Mouse (Mus musculus) hindbrain, embryonic 13.5 days (tissue): ENCODE measurements around the gene Eif2b4. TPM values are rescaled to one million over a fixed set of nuclear protein-coding genes. Genes with fewer than 3 reads are reported as not detected.

Experiments
- ATAC-seq: fragments of 200-750 bp; cut with Nextera tagmentation; 2 replicates; pipeline ENCODE4 v1.8.0; 2017; ENCODE audit warnings: moderate TSS enrichment; ENCODE audit not compliant: low FRiP score
- H3K27ac ChIP-seq: fragments of 300-500 bp; sonication (generic); 2 replicates; pipeline ENCODE4 v1.5.1; 2015; ENCODE audit warnings: inconsistent platforms, mild to moderate bottlenecking, moderate library complexity
- H3K27me3 ChIP-seq: fragments of 300-500 bp; sonication (generic); 2 replicates; pipeline ENCODE4 v1.6.1; 2015; ENCODE audit warnings: mild to moderate bottlenecking, inconsistent platforms
- H3K36me3 ChIP-seq: fragments of 300-500 bp; sonication (generic); 2 replicates; pipeline ENCODE4 v1.6.1; 2015; ENCODE audit warnings: mild to moderate bottlenecking, inconsistent platforms
- H3K4me1 ChIP-seq: fragments of 300-500 bp; sonication (generic); replicated peaks from 2 replicates; pipeline ENCODE4 v1.6.1; 2015; ENCODE audit warnings: inconsistent platforms
- H3K4me2 ChIP-seq: fragments of 300-500 bp; sonication (generic); 2 replicates; pipeline ENCODE4 v1.6.1; 2015; ENCODE audit warnings: inconsistent platforms, mild to moderate bottlenecking, moderate library complexity
- H3K4me3 ChIP-seq: fragments of 300-500 bp; sonication (generic); 2 replicates; pipeline ENCODE4 v1.5.1; 2015; ENCODE audit warnings: mild to moderate bottlenecking, inconsistent platforms
- H3K9ac ChIP-seq: fragments of 300-500 bp; sonication (generic); 2 replicates; pipeline ENCODE4 v1.6.1; 2015; ENCODE audit warnings: mild to moderate bottlenecking, inconsistent platforms
- H3K9me3 ChIP-seq: fragments of 300-500 bp; sonication (generic); 2 replicates; pipeline ENCODE4 v1.6.1; 2016; ENCODE audit warnings: inconsistent platforms
- WGBS: fragments of 180-500 bp; shearing (Covaris S2); methylation state at CpG from one replicate; pipeline ENCODE4 v1.1.7; 2015; 5-methylcytosine and 5-hydroxymethylcytosine counted together
- polyA plus RNA-seq: library from polyadenylated mRNA; unstranded; fragments of >200 nt; fragmentation: Nextera tagmentation; extraction: Ambion mirVana; gene quantifications from 2 replicates; pipeline ENCODE4 v1.2.1, GENCODE M21; 2015

Gene Eif2b4
- polyA plus RNA-seq, 1 experiment from 2014 or later = 77.0 TPM

DNA sequence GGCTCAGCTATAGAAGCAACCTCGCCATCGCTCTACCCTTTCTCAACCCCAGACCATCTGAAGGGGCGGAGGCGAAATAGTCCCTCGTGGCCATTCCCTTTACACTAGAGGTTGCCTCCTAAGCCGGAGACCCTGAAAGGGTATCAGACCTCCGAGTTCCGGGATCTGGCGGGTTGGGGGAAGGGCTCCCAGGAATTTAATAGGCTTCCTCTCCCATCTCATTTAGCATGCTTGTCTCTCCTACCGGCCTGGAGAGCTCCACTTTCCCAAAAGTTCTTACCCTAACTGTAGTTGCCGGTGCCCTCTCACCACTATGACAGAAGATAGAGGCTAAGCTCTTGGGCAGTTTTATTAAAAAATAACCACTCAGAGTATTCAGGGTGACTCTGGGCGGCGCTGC, 55.6 kb downstream of the Eif2b4 start:
- ATAC-seq = no peak
- H3K27me3 ChIP-seq = peaks cover 74% of the 10 kb centered on the region
- H3K27ac ChIP-seq = no peak overlapping the region
- H3K9ac ChIP-seq = 0 out of 2 replicates have a peak overlapping the region, but pooled peaks have one; percentile 29
- peak overlapping the region; percentile 58 for H3K4me2 ChIP-seq
- H3K9me3 ChIP-seq = no peaks in the 10 kb centered on the region
- WGBS = under 1% methylated on average over 13 of the region's 13 CpGs
- peaks cover 13% of the 10 kb centered on the region for H3K36me3 ChIP-seq
- peaks cover 24% of the 10 kb centered on the region for H3K4me1 ChIP-seq
- H3K4me3 ChIP-seq = peak overlapping the region; percentile 38

Other genes starting within 250 kb of the Eif2b4 start
- 30.3 and 34.1 TPM in 2 replicates for gene Cgref1, start 247.8 kb downstream of the Eif2b4 start, polyA plus RNA-seq
- gene Preb, start 233.1 kb downstream of the Eif2b4 start, polyA plus RNA-seq = 110 and 112 TPM in 2 replicates
- 0.04 TPM in 1 of 2 replicates, not detected in the other for gene Tcf23, start 224.8 kb downstream of the Eif2b4 start, polyA plus RNA-seq
- 165 and 184 TPM in 2 replicates for gene Atraid, start 145.1 kb downstream of the Eif2b4 start, polyA plus RNA-seq
- gene Slc5a6, start 144.5 kb downstream of the Eif2b4 start, polyA plus RNA-seq = 18.1 and 20.3 TPM in 2 replicates
- 13.7 and 14.7 TPM in 2 replicates for gene Cad, start 138.7 kb downstream of the Eif2b4 start, polyA plus RNA-seq
- gene Dnajc5g, start 87.1 kb downstream of the Eif2b4 start, polyA plus RNA-seq = not detected in 2 replicates
- gene Slc30a3, start 85.2 kb downstream of the Eif2b4 start, polyA plus RNA-seq = 30.5 and 35.0 TPM in 2 replicates
- 0.16 TPM in 1 of 2 replicates, not detected in the other for gene Trim54, start 76.7 kb downstream of the Eif2b4 start, polyA plus RNA-seq
- gene Ucn, start 54.6 kb downstream of the Eif2b4 start, polyA plus RNA-seq = not detected in 2 replicates
- gene Mpv17, start 39.2 kb downstream of the Eif2b4 start, polyA plus RNA-seq = 54.2 and 58.2 TPM in 2 replicates
- gene Gm29609, start 13.5 kb downstream of the Eif2b4 start, polyA plus RNA-seq = 0.78 and 1.8 TPM in 2 replicates
- gene Gtf3c2, start 13.3 kb downstream of the Eif2b4 start, polyA plus RNA-seq = 67.5 and 72.2 TPM in 2 replicates
- 126 TPM in 2 replicates for gene Snx17, start 203 bp downstream of the Eif2b4 start, polyA plus RNA-seq
- gene Zfp513, start 8.9 kb upstream of the Eif2b4 start, polyA plus RNA-seq = 13.8 and 15.7 TPM in 2 replicates
- 168 and 173 TPM in 2 replicates for gene Ppm1g, start 27.3 kb upstream of the Eif2b4 start, polyA plus RNA-seq
- gene Nrbp1, start 47.4 kb upstream of the Eif2b4 start, polyA plus RNA-seq = 150 and 161 TPM in 2 replicates
- gene Gm9970, start 47.8 kb upstream of the Eif2b4 start, polyA plus RNA-seq = 0.65 TPM in 1 of 2 replicates, not detected in the other
- gene Krtcap3, start 58.3 kb upstream of the Eif2b4 start, polyA plus RNA-seq = 2.7 and 3.2 TPM in 2 replicates
- 33.3 and 34.6 TPM in 2 replicates for gene Ift172, start 97.7 kb upstream of the Eif2b4 start, polyA plus RNA-seq
- gene Fndc4, start 102.7 kb upstream of the Eif2b4 start, polyA plus RNA-seq = 67.4 and 79.7 TPM in 2 replicates
- gene Gckr, start 104.0 kb upstream of the Eif2b4 start, polyA plus RNA-seq = 0.17 and 0.48 TPM in 2 replicates